Mouse (Mus musculus) megakaryocyte, embryonic 14.5 days (primary cell): ENCODE results near the gene Vmn2r3.

Experiments
- FLI1 ChIP-seq: IDR thresholded peaks from 2 replicates; pipeline ENCODE4 v1.6.1; 2012; ENCODE audit warnings: low read length, inconsistent platforms, mixed read lengths
- GATA1 ChIP-seq: IDR thresholded peaks from 3 replicates; pipeline ENCODE4 v1.6.1; 2012; ENCODE audit warnings: mixed read lengths, low read length, inconsistent platforms, borderline replicate concordance

GRCm38 (mm10) chr3:64251646-64252045, 37.9 kb downstream of the Vmn2r3 start:
- no peak for TF ChIP-seq GATA1
- TF ChIP-seq FLI1: no peak
